7 mouse cellular contexts compared by ENCODE assay signal in the genomic region with DNA sequence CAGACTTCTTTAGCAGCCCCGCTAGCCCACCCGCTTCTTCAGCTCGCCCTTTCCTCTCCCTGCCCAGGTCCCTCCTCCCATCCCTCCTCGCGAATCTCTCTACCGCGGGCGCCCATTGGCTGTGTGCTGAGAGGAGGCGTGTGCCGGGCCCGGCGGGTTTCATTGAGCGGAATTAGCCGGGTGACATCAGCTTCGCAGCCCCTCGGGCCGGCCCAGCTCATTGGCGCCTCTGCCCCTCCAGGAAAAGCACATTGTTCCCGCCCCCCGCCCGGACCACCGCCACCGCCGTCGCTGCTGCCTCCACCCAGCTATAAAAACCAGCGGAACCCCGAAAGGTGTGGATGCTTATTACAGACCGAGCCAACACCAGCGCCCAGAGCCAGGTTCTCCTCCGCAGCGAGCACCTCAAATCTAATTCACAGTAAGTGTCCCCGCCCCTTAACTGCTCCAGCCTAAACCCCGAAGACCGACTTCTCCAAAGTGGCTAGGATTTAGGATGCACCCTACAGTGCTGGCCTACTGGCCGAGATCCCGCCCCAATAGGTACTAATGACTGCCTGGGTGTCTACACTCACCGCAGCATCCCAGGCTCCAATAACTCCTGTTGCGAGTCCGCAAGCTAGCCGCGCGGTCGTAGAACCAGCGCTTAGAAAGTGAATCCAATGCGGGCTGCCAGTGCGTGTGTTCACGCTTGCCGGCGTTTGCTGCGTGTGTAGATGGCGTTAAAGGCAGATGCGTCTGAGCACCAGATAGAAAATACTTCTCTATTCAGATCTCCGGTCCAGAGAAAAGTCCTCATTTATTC. TPM values are rescaled to one million over a fixed set of nuclear protein-coding genes. Genes with fewer than 3 reads are reported as not detected.
DNase-seq lines count a peak whose midpoint lies in the region; ATAC-seq lines count a peak whose summit lies in the region.

A gene (plus strand): TSS at position 225 of the 805 bp plus-strand sequence.

- H3K4me2 ChIP-seq in liver, embryonic 11.5 days: peak within 1 kb of the TSS; percentile 51
- peak within 1 kb of the TSS; percentile 53 for H3K4me2 ChIP-seq in embryonic facial prominence, embryonic 13.5 days
- peak within 1 kb of the TSS; percentile 45 for H3K4me2 ChIP-seq in hindbrain, embryonic 15.5 days
- H3K4me2 ChIP-seq in liver, embryonic 13.5 days: peak within 1 kb of the TSS; percentile 26
- peak within 1 kb of the TSS; percentile 48 for H3K4me2 ChIP-seq in stomach, embryonic 16.5 days (ENCODE audit: low read depth, low read length)

- peak; percentile 41; the same call in 1 of the 2 replicates for ATAC-seq in liver, embryonic 11.5 days (replicated peaks; ENCODE audit: low FRiP score)
- peak; percentile 60; the same call in 1 of the 2 replicates for ATAC-seq in embryonic facial prominence, embryonic 13.5 days (ENCODE audit: insufficient number of reproducible peaks, insufficient read depth, low FRiP score, low TSS enrichment, low read depth)
- ATAC-seq in hindbrain, embryonic 15.5 days (ENCODE audit: low FRiP score, low read depth): peak; percentile 85
- ATAC-seq in liver, embryonic 13.5 days (ENCODE audit: low read depth): no peak
- ATAC-seq in stomach, embryonic 16.5 days (ENCODE audit: insufficient read depth, low FRiP score): no peak

- H3K9ac ChIP-seq in liver, embryonic 11.5 days (ENCODE audit: low read depth, low read length): no peak within 1 kb of the TSS
- H3K9ac ChIP-seq in embryonic facial prominence, embryonic 13.5 days: 0 out of 2 replicates have a peak within 1 kb of the TSS, but pooled peaks have one; percentile 27
- H3K9ac ChIP-seq in hindbrain, embryonic 15.5 days: peak within 1 kb of the TSS; percentile 32; the same call in 1 of the 2 replicates
- no peak within 1 kb of the TSS for H3K9ac ChIP-seq in liver, embryonic 13.5 days
- peak within 1 kb of the TSS; percentile 6; the same call in 1 of the 2 replicates for H3K9ac ChIP-seq in stomach, embryonic 16.5 days (ENCODE audit: low read length)

- intact Hi-C loops in gastrocnemius, postnatal 36 days (cut with DNase I): no loop called here

- no peaks in the 10 kb centered on the region for H3K9me3 ChIP-seq in liver, embryonic 11.5 days (ENCODE audit: control insufficient read depth, low read length)
- no peaks in the 10 kb centered on the region for H3K9me3 ChIP-seq in embryonic facial prominence, embryonic 13.5 days
- H3K9me3 ChIP-seq in hindbrain, embryonic 15.5 days: no peaks in the 10 kb centered on the region
- H3K9me3 ChIP-seq in liver, embryonic 13.5 days (replicated peaks): no peaks in the 10 kb centered on the region
- H3K9me3 ChIP-seq in stomach, embryonic 16.5 days (replicated peaks; ENCODE audit: control insufficient read depth, low read length): no peaks in the 10 kb centered on the region

- peaks cover 5% of the 10 kb centered on the region for H3K4me1 ChIP-seq in liver, embryonic 11.5 days (replicated peaks; ENCODE audit: control insufficient read depth, insufficient read depth, low read length)
- H3K4me1 ChIP-seq in embryonic facial prominence, embryonic 13.5 days: peaks cover 38% of the 10 kb centered on the region
- H3K4me1 ChIP-seq in hindbrain, embryonic 15.5 days (replicated peaks): peaks cover 34% of the 10 kb centered on the region
- H3K4me1 ChIP-seq in liver, embryonic 13.5 days (replicated peaks): no peaks in the 10 kb centered on the region; the same call in 1 of the 2 replicates
- H3K4me1 ChIP-seq in stomach, embryonic 16.5 days (ENCODE audit: control insufficient read depth, insufficient read depth, low read length): peaks cover 11% of the 10 kb centered on the region

- peak within 1 kb of the TSS; percentile 32 for H3K4me3 ChIP-seq in liver, embryonic 11.5 days (ENCODE audit: low read depth, low read length)
- peak within 1 kb of the TSS; percentile 36 for H3K4me3 ChIP-seq in embryonic facial prominence, embryonic 13.5 days
- H3K4me3 ChIP-seq in hindbrain, embryonic 15.5 days: peak within 1 kb of the TSS; percentile 33
- peak within 1 kb of the TSS; percentile 19; the same call in 1 of the 2 replicates for H3K4me3 ChIP-seq in liver, embryonic 13.5 days (replicated peaks)
- H3K4me3 ChIP-seq in stomach, embryonic 16.5 days (replicated peaks; ENCODE audit: low read length): peak within 1 kb of the TSS; percentile 28

- WGBS in liver, embryonic 11.5 days: 1% methylated on average over 53 of the region's 53 CpGs
- under 1% methylated on average over 53 of the region's 53 CpGs for WGBS in embryonic facial prominence, embryonic 13.5 days
- under 1% methylated on average over 53 of the region's 53 CpGs for WGBS in hindbrain, embryonic 15.5 days
- 2% methylated on average over 53 of the region's 53 CpGs for WGBS in liver, embryonic 13.5 days (ENCODE audit: insufficient replicate concordance)
- WGBS in stomach, embryonic 16.5 days: 1% methylated on average over 53 of the region's 53 CpGs

- H3K27me3 ChIP-seq in liver, embryonic 11.5 days (replicated peaks; ENCODE audit: control insufficient read depth, insufficient read depth, low read length): peaks cover 100% of the 10 kb centered on the region
- H3K27me3 ChIP-seq in embryonic facial prominence, embryonic 13.5 days: peaks cover 100% of the 10 kb centered on the region
- H3K27me3 ChIP-seq in hindbrain, embryonic 15.5 days: peaks cover 91% of the 10 kb centered on the region
- H3K27me3 ChIP-seq in liver, embryonic 13.5 days: peaks cover 100% of the 10 kb centered on the region
- H3K27me3 ChIP-seq in stomach, embryonic 16.5 days (ENCODE audit: control insufficient read depth, insufficient read depth, low read length): peaks cover 98% of the 10 kb centered on the region

- no peak within 1 kb of the TSS for H3K27ac ChIP-seq in liver, embryonic 11.5 days (ENCODE audit: low read depth, low read length)
- no peak within 1 kb of the TSS for H3K27ac ChIP-seq in embryonic facial prominence, embryonic 13.5 days
- peak within 1 kb of the TSS; percentile 23; the same call in 1 of the 2 replicates for H3K27ac ChIP-seq in hindbrain, embryonic 15.5 days (replicated peaks)
- no peak within 1 kb of the TSS for H3K27ac ChIP-seq in liver, embryonic 13.5 days
- no peak within 1 kb of the TSS for H3K27ac ChIP-seq in stomach, embryonic 16.5 days (ENCODE audit: low read length)

- no peak for DNase-seq in liver, embryonic 11.5 days (ENCODE audit: low spot score)
- DNase-seq in liver: no peak
- DNase-seq in liver, embryonic 13.5 days: no peak
- DNase-seq in gastrocnemius, postnatal 36 days: no peak

- no peaks in the 10 kb centered on the region for H3K36me3 ChIP-seq in liver, embryonic 11.5 days (ENCODE audit: control insufficient read depth, insufficient read depth, low read length)
- no peaks in the 10 kb centered on the region for H3K36me3 ChIP-seq in embryonic facial prominence, embryonic 13.5 days
- H3K36me3 ChIP-seq in hindbrain, embryonic 15.5 days: no peaks in the 10 kb centered on the region
- no peaks in the 10 kb centered on the region for H3K36me3 ChIP-seq in liver, embryonic 13.5 days
- H3K36me3 ChIP-seq in stomach, embryonic 16.5 days (ENCODE audit: control insufficient read depth, insufficient read depth, low read length): no peaks in the 10 kb centered on the region

RNA-seq across cellular contexts. Expression of the gene that starts here (rescaled TPM):
- polyA plus RNA-seq in liver, embryonic 11.5 days (2014; fragmentation: Nextera tagmentation; extraction: Ambion mirVana): not detected in 2 replicates
- 1.0 and 1.1 TPM in 2 replicates for polyA plus RNA-seq in embryonic facial prominence, embryonic 13.5 days (2015; fragmentation: Nextera tagmentation; extraction: Ambion mirVana)
- polyA plus RNA-seq in hindbrain, embryonic 15.5 days (2015; fragmentation: Nextera tagmentation; extraction: Ambion mirVana): 15.6 and 16.2 TPM in 2 replicates
- polyA plus RNA-seq in liver, embryonic 13.5 days (2015; fragmentation: Nextera tagmentation; extraction: Ambion mirVana): not detected in 2 replicates
- not detected in 2 replicates for polyA plus RNA-seq in stomach, embryonic 16.5 days (2015; fragmentation: Nextera tagmentation; extraction: Ambion mirVana)
- total RNA-seq in gastrocnemius, postnatal 36 days (2021): not detected

Comparison
In these comparisons a context has a peak if more than half of its experiments do, and no peak if none do; other contexts are left out.
1. Peak in ATAC-seq, H3K4me3 ChIP-seq and H3K4me2 ChIP-seq in liver, embryonic 11.5 days; RNA of the gene not detected or under 1 TPM.
2. ATAC-seq: peak in embryonic facial prominence, embryonic 13.5 days (single experiment) and hindbrain, embryonic 15.5 days (single experiment); none in liver, embryonic 13.5 days (single experiment) and stomach, embryonic 16.5 days (single experiment).
3. H3K9ac ChIP-seq: peak in embryonic facial prominence, embryonic 13.5 days (single experiment), hindbrain, embryonic 15.5 days (single experiment) and stomach, embryonic 16.5 days (single experiment); none in liver, embryonic 11.5 days (single experiment) and liver, embryonic 13.5 days (single experiment).
4. Peak in every context shown above with its lines, with median percentiles within 50 percentile points of each other: H3K4me2 ChIP-seq and H3K4me3 ChIP-seq.